Mouse (Mus musculus) kidney, adult 2 months (tissue): ENCODE data around the gene Tfec.

Experiments
- CTCF ChIP-seq: fragments of 200-500 bp; conservative IDR thresholded peaks from 2 replicates; pipeline ENCODE4 v1.5.1; 2011; ENCODE audit warnings: low read depth, mild to moderate bottlenecking, control low read depth, low read length, moderate library complexity, mixed read lengths; ENCODE audit not compliant: insufficient read depth, insufficient read length
- POLR2A ChIP-seq: fragments of 200-500 bp; IDR thresholded peaks from one replicate; pipeline ENCODE4 v1.6.1; 2011; ENCODE audit warnings: low read depth, low read length, control low read depth

GRCm38 (mm10) chr6:16862050-16862449, 36.2 kb downstream of the Tfec start:
- TF ChIP-seq POLR2A = no peak
- no peak for TF ChIP-seq CTCF
